ENCODE assay signal across 8 mouse cellular contexts in genomic region chr5:125203099-125203498, GRCm38 (mm10). TPM values are rescaled to one million over a fixed set of nuclear protein-coding genes. Genes with fewer than 3 reads are reported as not detected.
DNase-seq lines count a peak whose midpoint lies in the region; ATAC-seq lines count a peak whose summit lies in the region.

No protein-coding gene starts in this region.

- no peak overlapping the region for H3K4me2 ChIP-seq in forebrain, embryonic 11.5 days (ENCODE audit: low read depth, low read length, severe bottlenecking)
- H3K4me2 ChIP-seq in heart, embryonic 16.5 days (ENCODE audit: low read depth, low read length), result peak overlapping the region; percentile 28
- H3K4me2 ChIP-seq in neural tube, embryonic 12.5 days (replicated peaks), result peak overlapping the region; percentile 27; the same call in 1 of the 2 replicates

- DNase-seq in ovary, postnatal 36 days (ENCODE audit: low spot score), result peak; percentile 62
- no peak for DNase-seq in ovary, postnatal 10 days (ENCODE audit: low spot score)
- DNase-seq in forebrain, embryonic 11.5 days (ENCODE audit: low spot score), result peak; percentile 77
- DNase-seq in layer of hippocampus, postnatal 25 days (ENCODE audit: extremely low spot score in 1 of 2, low spot score in 1 of 2), result peak; percentile 36 to 40
- no peak for DNase-seq in urinary bladder, postnatal 25 days (ENCODE audit: low spot score)

- H3K36me3 ChIP-seq in forebrain, embryonic 11.5 days (ENCODE audit: control insufficient read depth, insufficient read depth, low read length), result no peaks in the 10 kb centered on the region
- H3K36me3 ChIP-seq in heart, embryonic 16.5 days (ENCODE audit: control insufficient read depth, insufficient read depth), result no peaks in the 10 kb centered on the region
- no peaks in the 10 kb centered on the region for H3K36me3 ChIP-seq in neural tube, embryonic 12.5 days

- H3K9ac ChIP-seq in forebrain, embryonic 11.5 days (ENCODE audit: low read length), result peak overlapping the region; percentile 4; the same call in 1 of the 2 replicates
- H3K9ac ChIP-seq in heart, embryonic 16.5 days (ENCODE audit: low read length), result peak overlapping the region; percentile 52
- no peak overlapping the region for H3K9ac ChIP-seq in neural tube, embryonic 12.5 days

- no peak overlapping the region for H3K27ac ChIP-seq in forebrain, embryonic 11.5 days (ENCODE audit: low read depth, low read length)
- H3K27ac ChIP-seq in heart, embryonic 16.5 days (ENCODE audit: low read length), result peak overlapping the region; percentile 73
- H3K27ac ChIP-seq in neural tube, embryonic 12.5 days, result 0 out of 2 replicates have a peak overlapping the region, but pooled peaks have one; percentile 46

- peaks cover 15% of the 10 kb centered on the region for H3K4me1 ChIP-seq in forebrain, embryonic 11.5 days (replicated peaks; ENCODE audit: control insufficient read depth, insufficient read depth, low read length)
- H3K4me1 ChIP-seq in heart, embryonic 16.5 days (ENCODE audit: control insufficient read depth, insufficient read depth, low read length), result peaks cover 21% of the 10 kb centered on the region
- peaks cover 16% of the 10 kb centered on the region for H3K4me1 ChIP-seq in neural tube, embryonic 12.5 days

- no peak overlapping the region for H3K4me3 ChIP-seq in forebrain, embryonic 11.5 days (ENCODE audit: low read depth, low read length)
- no peak overlapping the region for H3K4me3 ChIP-seq in heart, embryonic 16.5 days (ENCODE audit: low read length)
- no peak overlapping the region for H3K4me3 ChIP-seq in neural tube, embryonic 12.5 days

- no peaks in the 10 kb centered on the region for H3K9me3 ChIP-seq in forebrain, embryonic 11.5 days (ENCODE audit: control insufficient read depth, low read length)
- H3K9me3 ChIP-seq in heart, embryonic 16.5 days (replicated peaks; ENCODE audit: control insufficient read depth, low read length), result peaks cover 3% of the 10 kb centered on the region; the same call in 1 of the 2 replicates
- H3K9me3 ChIP-seq in neural tube, embryonic 12.5 days, result no peaks in the 10 kb centered on the region

- ATAC-seq in forebrain, embryonic 11.5 days (replicated peaks; ENCODE audit: low FRiP score), result peak; percentile 81
- peak; percentile 94 for ATAC-seq in heart, embryonic 16.5 days (replicated peaks; ENCODE audit: extremely low read depth, insufficient read depth, low FRiP score)
- peak; percentile 90 for ATAC-seq in neural tube, embryonic 12.5 days (ENCODE audit: low FRiP score, low read depth)
- no peak for ATAC-seq in inflammation-experienced regulatory T-cells, adult 6 months

- H3K27me3 ChIP-seq in forebrain, embryonic 11.5 days (ENCODE audit: control insufficient read depth, insufficient read depth, low read length), result no peaks in the 10 kb centered on the region
- H3K27me3 ChIP-seq in heart, embryonic 16.5 days (ENCODE audit: control insufficient read depth, insufficient read depth, low read length), result no peaks in the 10 kb centered on the region
- no peaks in the 10 kb centered on the region for H3K27me3 ChIP-seq in neural tube, embryonic 12.5 days (replicated peaks)

- WGBS in forebrain, embryonic 11.5 days, result 22% methylated on average over 7 of the region's 7 CpGs
- WGBS in heart, embryonic 16.5 days, result 5% methylated on average over 7 of the region's 7 CpGs
- 14% methylated on average over 7 of the region's 7 CpGs for WGBS in neural tube, embryonic 12.5 days

RNA-seq across cellular contexts. Expression of gene Ncor2, which starts 24.1 kb away (rescaled TPM):
- polyA plus RNA-seq in forebrain, embryonic 11.5 days (2014; fragmentation: Nextera tagmentation; extraction: Ambion mirVana), result 27.3 and 29.5 TPM in 2 replicates
- 17.6 and 19.1 TPM in 2 replicates for polyA plus RNA-seq in heart, embryonic 16.5 days (2015; fragmentation: Nextera tagmentation; extraction: Ambion mirVana)
- total RNA-seq in layer of hippocampus, postnatal 25 days (2021), result 100 to 1,000 TPM; 229 to 297 TPM
- 36.0 and 36.9 TPM in 2 replicates for polyA plus RNA-seq in neural tube, embryonic 12.5 days (2016; fragmentation: Nextera tagmentation; extraction: Ambion mirVana)
- 1 to 10 TPM; 3.9 to 6.7 (median 4.7) TPM for polyA plus RNA-seq in inflammation-experienced regulatory T-cells, adult 6 months (2017; shearing (Covaris generic))

Comparison
In these comparisons a context has a peak if more than half of its experiments do, and no peak if none do; other contexts are left out.
1. DNase-seq: peak in ovary, postnatal 36 days (single experiment), forebrain, embryonic 11.5 days (single experiment) and layer of hippocampus, postnatal 25 days (2 of 2); none in ovary, postnatal 10 days (single experiment) and urinary bladder, postnatal 25 days (single experiment).